Mouse (Mus musculus): ENCODE data around the gene Atp6v1fnb.

Atp6v1fnb gene

DNA sequence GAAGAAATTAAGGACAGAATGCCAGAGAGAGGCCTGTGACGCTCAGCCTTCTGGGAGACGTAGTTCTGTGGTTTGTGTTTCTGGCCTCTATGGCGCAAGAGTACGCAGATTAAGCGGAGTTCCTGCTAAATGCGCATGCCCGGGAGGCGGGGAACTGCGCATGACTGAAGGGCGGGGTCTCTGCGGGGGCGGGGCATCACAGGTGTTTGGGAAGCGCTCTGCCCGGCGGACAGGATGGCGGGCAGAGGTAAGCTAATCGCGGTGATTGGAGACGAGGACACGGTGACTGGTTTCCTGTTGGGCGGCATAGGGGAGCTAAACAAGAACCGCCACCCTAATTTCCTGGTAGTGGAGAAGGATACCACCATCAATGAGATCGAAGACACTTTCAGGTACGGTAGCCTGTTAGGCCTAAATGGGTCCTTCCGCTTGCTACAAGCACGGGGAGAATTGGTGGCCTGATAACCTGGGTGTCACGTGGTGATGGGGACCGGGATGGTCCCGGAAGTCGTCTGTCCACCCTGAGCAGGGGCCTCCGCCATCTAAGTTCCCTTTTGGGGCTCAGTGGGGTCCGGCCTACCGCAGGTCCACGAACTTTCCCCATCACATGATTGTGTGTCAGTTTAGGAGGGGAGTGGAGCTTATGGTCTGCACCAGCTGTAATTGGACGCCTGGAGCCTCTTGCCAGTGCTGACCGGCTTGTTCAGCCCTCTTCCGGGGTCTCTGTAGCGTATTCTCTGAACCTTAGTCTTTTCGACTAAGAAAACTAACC, 3.5 kb upstream of the Atp6v1fnb start, which contains the start of gene Atp6v1f:
Gene Atp6v1f, plus strand, starts transcription at position 136 of the 772 bp plus-strand sequence.
- DNase-seq (ENCODE audit: low read depth, low spot score), result peak; percentile 96

DNA sequence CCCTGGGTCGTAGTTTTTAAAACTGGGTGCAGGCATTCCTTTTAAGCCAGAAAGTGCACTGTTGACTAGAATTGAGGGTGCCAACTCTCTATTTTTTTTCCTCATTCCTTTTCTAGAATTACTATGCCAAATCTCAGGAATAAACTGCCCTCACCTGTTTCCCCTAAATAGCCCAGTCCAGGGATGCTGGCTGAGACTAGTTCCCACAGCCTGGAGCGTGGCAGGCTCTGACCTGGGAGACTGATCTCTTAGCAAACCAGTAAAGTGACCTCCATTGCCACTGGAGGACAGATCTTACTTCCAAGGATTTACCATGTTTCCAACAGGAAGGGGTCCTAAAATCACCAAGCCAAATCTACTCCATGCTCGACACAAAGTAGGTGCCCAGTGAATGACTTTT, 2.4 kb upstream of the Atp6v1fnb start:
- no peak for DNase-seq (ENCODE audit: low read depth, low spot score)

DNA sequence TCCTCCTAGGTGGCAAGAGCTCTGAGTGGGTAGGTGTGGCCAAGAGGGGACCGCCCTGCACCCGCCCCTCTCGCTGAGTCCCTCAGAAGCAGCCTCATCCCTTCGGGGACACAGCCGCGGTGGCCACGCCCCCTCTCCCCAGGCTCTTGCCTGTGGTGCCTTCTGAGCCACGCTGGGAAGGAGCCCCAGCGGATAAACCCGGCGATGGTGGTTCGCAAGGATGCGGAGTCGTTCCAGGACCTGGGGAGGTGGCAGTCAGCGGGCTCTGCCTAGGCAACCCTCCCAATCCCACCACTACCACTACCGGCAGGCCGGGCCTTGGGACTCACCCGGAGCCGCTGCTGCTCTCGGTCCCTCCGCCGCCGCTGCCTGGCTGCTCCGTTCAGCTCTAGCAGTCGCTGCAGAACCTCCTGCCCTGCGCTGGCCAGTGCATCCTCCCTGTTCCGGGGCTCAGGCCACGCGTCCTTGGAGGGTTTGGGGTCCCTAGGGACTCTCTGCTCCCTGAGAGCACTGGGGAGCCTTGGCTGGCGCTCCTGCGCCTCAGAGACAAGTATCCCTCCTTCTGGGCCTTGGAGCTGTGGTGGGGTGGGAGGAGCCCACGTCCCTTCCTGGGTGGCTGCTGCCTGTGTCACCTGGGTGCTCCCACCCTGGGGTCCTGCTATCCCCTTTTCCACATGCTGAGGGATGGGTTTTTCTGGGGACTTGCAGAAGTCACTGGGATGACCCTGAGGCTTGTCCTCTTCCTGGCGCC, 2.9 kb downstream of the Atp6v1fnb start:
- DNase-seq (ENCODE audit: low read depth, low spot score), result peak; percentile 86

DNA sequence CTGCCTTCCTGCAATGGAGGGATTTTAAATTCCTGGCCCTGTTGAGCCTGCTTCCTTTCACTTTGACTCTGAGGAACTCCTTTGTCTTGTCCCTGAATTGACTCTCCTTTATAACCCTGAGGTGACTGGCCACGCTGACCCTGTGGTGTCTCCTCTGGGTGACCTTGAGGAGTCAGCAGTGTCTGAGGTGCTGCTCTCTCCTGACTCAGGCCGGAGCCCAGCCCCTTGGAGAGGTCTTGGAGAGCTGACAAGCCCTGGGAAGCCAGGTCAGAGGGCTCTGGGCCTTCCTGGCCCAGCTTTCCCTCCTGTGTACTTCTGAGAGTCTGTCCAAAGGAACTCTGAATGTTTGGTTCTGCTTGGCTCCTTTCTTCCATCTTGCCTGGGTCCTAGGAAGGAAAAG, 3.5 kb downstream of the Atp6v1fnb start:
- DNase-seq (ENCODE audit: low read depth, low spot score), result no peak

DNA sequence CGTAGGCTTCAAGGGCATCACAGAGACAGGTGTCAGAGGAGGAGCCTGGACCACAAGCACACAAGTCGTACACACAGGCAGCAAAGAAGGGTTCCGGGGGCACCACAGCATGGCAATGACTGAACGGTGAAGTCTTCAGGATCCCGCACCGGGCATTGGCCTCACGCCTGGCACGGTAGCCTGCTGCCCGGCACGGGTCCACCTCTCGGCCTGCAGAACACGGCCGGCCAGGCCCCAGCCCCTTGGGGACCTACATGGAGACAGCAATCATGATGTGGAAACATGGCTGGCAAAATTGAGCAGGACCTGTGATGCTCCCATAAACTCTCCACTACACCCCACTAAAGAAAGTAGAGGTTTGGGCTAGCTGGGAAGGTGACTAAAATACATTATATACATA, 11.5 kb downstream of the Atp6v1fnb start:
- no peak for DNase-seq (ENCODE audit: low read depth, low spot score)

DNA sequence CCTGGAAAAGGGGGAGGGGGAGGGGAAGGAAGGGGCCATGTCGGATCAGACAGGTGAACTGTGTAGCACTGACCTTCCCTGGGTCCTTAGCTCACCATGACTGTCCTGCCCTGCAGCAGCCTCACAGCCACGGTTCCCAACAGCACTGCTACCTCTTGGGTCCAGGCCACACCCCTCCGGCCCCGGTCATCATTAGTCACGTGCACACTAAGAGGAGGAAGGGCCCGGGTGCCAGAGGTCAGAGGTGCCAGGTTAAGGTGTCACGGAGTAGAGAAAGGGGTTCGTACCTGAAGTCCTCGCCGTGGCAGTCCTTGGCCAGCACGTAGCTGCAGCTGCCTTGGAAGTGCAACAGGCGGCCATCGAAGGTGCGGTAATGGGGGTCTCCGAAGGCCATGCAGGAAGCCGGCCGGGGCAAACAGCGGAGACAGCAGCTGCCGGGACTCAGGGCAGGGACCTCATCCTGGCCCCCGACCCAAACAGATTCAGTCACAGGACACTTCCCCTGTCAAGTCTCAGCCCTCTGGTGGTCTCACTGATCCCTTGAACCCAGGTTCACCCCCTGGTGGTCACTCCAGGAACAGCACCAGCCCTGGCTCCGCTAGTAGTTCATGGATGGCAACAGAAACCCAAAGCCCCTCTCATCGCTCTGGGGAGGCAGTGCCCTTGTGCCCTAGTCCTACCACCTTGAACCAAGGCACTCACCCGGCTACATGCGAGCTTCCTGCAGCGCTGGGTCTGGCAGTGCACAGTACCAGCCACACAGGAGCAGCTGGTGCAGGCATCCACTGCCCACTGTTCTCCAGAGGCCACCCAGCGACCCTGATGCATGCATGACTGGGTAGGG, 13.7 kb downstream of the Atp6v1fnb start:
- peak; percentile 47 for DNase-seq (ENCODE audit: low read depth, low spot score)

DNA sequence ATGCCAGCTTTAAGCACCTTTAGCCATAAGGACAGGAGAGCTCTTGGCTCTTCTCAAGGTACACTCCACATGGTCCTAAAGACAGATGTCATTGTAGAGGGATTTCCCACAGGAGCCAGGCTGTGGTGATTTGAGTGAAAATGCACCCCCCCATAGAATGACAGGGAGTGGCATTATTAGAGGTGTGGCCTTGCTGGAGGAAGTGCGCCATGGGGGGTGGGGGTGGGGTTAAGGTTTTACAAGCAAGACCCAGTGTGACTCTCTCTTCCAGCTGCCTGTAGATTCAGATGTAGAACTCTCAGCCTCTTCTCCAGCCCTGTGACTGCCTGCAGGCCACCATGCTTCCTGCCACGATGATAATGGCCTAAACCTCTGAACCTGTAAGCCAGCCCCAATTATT, 14.7 kb downstream of the Atp6v1fnb start:
- DNase-seq (ENCODE audit: low read depth, low spot score), result no peak

DNA sequence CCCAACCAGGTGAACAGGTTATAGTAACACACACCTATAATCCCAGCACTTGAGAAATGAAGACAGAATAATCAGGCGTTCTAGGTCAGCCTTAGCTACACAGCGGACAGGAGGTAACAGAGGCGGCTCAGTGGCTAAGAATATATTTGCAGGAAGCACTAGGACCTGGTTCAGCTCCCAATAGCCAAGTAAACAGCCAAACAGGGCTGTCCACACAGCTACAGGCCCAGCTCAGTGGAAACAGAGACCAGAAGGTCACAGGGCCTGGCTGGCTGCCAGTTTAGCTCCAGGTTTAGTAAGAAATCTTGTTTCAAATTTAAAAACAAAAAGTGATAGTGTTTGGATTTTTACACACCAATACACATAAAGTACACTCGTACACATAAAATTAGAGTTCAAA, 22.9 kb downstream of the Atp6v1fnb start:
- no peak for DNase-seq (ENCODE audit: low read depth, low spot score)

DNA sequence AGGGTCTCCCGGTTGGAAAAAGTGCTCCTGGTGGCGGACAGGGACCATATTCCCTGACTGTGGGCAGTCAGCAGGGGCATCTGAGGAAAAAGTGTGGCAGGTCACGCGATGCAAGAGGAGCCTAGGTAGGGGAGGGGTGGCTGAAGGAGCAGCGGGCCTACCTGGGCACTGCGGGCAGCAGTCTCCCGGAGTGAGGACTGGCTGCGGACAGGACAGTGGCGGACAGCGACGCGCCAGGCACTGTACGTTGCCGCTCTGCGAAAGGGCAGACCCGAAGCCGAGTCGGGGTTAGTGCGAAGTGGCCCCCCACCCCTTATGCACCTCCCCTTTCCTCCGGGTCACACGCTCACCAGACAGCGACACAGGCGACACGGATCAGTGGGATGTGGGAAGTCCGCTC, 25.0 kb downstream of the Atp6v1fnb start:
- no peak for DNase-seq (ENCODE audit: low read depth, low spot score)

DNA sequence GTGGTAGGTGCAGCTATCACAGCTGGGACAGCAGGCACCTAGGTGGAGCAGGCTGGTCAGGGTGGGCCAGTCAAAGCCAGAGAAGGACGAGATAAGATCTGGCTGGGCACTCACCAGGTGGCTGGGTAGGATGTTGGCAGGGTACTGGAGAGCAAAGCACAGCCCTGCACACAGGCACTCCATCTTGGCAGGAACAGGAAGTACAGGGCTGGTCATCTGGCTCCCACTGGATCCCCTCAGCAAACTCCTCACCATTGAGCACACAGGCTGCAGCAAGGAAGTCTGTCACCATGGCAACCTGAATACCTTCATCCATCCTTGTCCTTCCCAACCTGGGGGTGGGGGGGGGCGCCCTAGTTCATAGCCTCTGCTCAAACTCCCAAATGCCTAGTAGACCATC, 26.6 kb downstream of the Atp6v1fnb start:
- DNase-seq (ENCODE audit: low read depth, low spot score), result no peak

DNA sequence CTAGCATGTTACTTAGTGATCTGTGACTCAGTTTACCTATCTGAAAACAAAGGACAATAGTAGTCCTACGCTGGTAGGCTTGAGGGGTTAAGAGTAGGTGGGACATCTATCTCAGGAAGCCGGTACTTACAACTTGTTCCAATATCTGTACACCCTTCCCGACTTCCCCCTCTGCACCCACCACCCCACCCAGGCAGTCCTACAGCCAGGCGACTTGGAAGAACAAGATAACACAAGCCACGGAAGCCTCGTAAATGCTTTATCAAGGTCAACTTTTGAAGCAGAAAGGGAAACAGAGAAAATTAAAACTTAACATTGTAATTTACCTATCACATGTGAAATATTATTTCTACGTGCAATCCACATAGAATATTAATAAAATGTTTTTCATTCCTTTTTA, 28.9 kb downstream of the Atp6v1fnb start:
- no peak for DNase-seq (ENCODE audit: low read depth, low spot score)

DNA sequence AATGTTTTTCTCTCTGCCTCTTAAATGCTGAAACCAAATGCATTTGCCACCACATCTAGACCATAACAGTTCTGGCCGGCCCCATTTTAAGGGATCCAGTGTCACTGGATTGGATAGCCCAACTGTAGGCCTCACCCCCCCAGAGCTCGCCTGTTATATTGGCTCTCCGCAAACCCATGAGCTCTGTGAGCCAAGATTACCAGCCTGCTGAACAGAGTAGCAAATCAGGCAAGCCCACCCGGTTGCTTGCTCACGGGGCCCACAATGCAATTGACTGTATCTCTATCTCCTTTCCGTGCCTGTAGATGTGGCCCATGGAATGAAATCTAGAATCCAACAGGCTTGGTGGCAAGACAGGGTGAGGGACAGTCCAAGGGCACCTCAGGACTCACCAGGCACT, 29.6 kb downstream of the Atp6v1fnb start:
- no peak for DNase-seq (ENCODE audit: low read depth, low spot score)

DNA sequence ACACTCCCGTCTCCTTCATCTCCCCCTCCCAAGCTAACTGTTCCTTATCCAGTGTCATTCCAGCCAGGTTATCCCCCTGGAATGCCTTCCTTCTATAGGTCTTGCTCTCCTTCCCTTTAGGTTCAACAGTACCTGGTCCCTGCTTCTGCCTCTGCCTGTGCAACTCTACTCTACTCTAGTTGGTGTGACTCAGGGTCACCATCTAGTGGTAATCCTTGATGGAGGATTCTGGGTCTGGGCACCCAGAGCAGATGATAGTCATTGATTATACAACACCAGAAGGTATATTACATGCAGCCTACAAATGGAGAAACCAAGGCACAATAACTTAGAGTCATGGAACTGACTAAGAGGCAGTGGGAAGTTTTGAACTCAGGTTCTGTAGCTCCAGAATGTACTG, 30.4 kb downstream of the Atp6v1fnb start:
- no peak for DNase-seq (ENCODE audit: low read depth, low spot score)

DNA sequence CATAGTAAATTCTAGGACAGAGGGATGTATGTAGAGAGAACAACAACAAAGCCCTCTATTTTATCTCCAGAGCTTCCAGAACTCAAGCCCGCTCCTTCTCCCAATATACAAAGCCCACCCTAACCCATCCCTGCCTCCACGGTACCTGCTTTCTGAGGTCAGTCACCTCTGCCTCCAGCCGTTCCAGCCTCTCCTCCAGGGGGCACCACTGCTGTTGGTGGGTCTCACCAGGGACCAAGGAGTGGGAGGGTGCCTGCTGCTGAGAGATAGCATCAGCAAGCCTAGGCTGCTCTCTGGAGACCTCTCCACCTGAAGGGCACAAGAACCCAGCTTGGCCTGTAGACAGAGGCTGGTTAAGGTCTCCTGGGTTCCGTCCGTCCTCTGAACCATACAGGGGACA, 34.3 kb downstream of the Atp6v1fnb start:
- no peak for DNase-seq (ENCODE audit: low read depth, low spot score)

DNA sequence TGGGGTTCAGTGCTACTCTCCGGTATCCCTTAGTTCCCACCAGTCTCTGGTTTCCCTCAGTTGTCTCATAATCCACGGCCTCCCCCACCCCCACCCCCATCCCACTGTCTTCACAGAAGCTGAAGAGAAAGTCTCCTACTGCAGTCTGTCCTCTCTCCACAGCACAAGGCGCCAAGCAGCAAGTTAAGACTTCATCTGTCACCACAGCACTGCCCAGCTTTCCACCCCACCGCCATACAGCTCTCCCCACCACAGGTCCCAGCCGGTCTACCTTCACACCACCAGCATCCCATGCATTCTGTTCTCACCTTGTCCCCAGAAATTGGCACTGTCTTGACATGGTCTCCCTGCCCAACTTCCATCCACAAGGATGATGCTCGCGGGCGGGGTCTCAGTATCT, 35.6 kb downstream of the Atp6v1fnb start:
- DNase-seq (ENCODE audit: low read depth, low spot score), result no peak

DNA sequence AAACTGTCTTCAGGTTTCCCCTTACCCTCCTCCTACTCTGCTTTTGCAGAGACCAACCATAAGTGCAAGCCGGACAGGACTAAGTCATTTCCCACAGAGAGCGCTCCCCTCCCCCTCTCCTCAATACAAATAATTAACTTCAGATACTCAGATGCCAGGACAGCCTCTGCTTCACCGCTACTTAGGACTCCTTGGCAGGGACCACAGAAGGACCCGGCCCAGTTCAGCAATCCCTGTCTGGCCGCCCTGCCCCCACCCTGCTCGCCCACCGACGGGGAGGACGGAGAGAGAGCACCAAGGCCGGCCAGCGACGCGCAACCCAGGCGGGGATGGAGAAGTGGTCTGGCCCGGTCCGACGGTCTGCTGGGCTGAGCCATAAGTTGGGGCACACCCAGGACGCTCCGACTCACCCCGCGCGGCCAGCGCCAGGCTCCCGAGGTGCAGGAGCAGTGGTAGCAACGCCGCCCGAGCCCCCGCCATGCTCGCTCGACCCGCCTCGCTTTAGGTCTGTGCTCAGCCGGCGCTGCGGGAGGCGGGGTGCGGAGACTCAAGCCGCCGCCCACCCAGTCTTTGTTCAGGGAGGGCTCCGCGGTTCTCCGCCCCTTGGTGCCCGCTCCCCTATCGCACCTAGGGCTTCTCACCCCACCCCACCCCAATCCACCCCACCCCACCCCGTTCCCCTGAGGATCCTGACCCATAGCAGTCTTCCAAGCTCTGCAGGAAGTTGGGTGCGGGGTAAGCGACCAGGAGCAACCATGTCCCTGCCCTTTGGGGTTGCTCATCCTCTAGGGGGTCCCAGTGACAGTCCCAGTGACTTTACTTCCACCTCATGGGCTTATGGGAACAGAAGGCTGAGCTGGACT, 36.4 kb downstream of the Atp6v1fnb start, which contains the start of gene Kcp:
Gene Kcp, minus strand, starts transcription at position 506 of the 863 bp plus-strand sequence.
- no peak for DNase-seq (ENCODE audit: low read depth, low spot score)

DNA sequence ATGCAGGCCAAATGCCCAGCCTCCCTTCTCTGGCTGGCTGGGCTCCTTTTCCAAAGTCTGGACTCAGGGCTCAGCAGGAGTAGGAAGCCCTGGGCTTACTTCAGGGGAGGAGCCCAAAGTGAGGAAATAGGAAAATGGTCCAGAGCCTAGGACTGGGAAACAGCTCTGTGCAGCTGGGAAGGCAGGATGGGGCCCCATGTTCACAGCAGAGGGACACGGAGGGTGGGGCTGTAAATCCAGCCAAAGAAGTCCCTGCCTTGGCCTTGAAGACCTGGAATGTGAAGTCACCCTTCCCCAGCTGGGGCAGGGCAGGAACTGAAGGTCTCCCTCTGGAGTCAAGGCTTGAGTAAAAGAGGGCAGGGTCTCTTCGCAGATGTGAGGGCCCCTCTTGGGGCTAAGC, 37.8 kb downstream of the Atp6v1fnb start:
- no peak for DNase-seq (ENCODE audit: low read depth, low spot score)

DNA sequence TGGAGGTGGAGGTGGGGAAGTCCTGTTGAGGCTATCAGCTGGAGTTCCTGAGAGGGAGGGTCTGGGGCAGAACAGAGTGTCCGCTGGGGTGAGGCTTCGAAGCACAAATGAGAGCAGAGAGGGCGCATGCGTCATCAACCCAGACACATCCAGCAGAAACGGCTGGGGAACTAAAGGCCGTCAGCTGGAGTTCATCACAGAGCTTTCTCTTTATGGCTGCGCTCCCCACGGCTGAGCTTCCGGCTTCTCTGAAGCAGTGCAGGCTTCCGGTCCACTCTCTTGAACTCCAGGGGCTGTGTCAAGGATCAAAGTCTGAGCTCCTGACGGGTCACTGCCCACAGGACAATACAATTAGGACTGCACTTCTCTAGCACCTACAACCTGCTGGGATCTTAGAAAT, 42.0 kb downstream of the Atp6v1fnb start:
- DNase-seq (ENCODE audit: low read depth, low spot score), result peak; percentile 54

DNA sequence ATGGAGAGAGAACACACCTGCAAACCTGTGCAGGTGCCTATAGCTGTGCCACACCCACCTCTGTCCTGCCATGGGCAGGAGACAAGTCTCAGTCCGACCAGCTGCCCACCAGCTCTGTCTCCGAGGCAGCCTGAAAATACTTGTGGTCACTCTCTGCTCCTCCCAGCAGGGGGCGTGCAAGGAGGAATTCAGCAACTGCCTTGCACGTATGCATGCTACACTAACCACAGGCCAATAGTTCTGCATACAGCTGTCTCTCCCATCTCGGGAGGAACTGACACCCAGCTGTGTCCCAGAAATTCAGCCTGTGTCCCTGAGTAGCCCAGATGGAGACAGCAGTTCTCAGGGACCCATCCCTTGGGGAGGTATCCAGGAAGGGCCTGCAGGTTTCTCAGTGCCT, 45.9 kb downstream of the Atp6v1fnb start:
- DNase-seq (ENCODE audit: low read depth, low spot score), result peak; percentile 67

DNA sequence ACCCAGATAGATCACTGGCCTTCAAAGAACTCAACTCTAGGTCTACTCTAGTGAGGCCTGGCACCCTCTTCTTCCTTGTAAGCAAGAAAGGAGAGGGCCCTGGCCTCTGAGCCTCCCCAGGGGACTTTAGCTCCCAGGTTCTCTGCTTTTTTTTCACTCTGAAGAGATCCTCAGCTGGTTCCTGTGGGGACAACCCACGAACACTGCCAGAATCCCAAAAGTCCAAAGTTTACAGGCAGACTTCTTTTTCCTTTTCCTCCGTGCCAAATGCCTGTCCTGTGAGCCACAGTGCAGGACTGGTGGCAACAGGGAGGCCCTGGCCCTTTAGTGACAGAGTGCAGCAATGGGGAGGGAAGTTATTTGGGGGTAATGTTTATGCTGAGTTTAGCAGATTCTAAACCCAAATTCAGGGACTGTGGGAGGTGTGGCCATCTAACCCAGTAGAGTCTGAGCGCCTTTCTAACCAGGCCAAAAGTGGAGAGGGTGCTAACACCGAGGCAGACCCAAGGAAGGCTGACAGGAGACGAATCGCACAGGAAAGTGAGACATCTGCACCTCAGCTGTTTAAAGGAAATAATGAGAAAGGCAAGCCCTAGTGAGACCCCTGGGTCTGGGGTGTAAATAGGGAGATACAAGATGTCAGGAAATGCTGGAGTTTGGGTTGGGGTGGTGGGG, 51.5 kb downstream of the Atp6v1fnb start:
- no peak for DNase-seq (ENCODE audit: low read depth, low spot score)
